Mouse (Mus musculus) thymus, adult 2 months (tissue): ENCODE data around the gene Tac2. TPM values are rescaled to one million over a fixed set of nuclear protein-coding genes. Genes with fewer than 3 reads are reported as not detected.

Source experiments
- DNase-seq: peaks from one replicate; pipeline ENCODE4 v3.0.0; 2021
- H3K27ac ChIP-seq: fragments of 200-500 bp; 2 replicates; pipeline ENCODE4 v1.5.1; 2012; ENCODE audit warnings: low read length, control low read depth; ENCODE audit not compliant: control insufficient read depth, insufficient read depth
- H3K27me3 ChIP-seq: fragments of 200-500 bp; 2 replicates; pipeline ENCODE4 v1.6.1; 2012; ENCODE audit warnings: mild to moderate bottlenecking, low read length, moderate library complexity, mixed read lengths; ENCODE audit not compliant: control insufficient read depth, insufficient read depth
- H3K36me3 ChIP-seq: fragments of 200-500 bp; 2 replicates; pipeline ENCODE4 v1.6.1; 2012; ENCODE audit warnings: mild to moderate bottlenecking, low read length, moderate library complexity; ENCODE audit not compliant: control insufficient read depth, insufficient read depth
- H3K4me1 ChIP-seq: fragments of 200-500 bp; replicated peaks from 2 replicates; pipeline ENCODE4 v1.6.1; 2012; ENCODE audit warnings: low read length; ENCODE audit not compliant: control insufficient read depth, insufficient read depth
- H3K4me3 ChIP-seq: fragments of 200-500 bp; 2 replicates; pipeline ENCODE4 v1.5.1; 2012; ENCODE audit warnings: mild to moderate bottlenecking, low read length, control low read depth, moderate library complexity; ENCODE audit not compliant: control insufficient read depth, insufficient read depth
- CTCF ChIP-seq: fragments of 200-500 bp; IDR thresholded peaks from 2 replicates; pipeline ENCODE4 v1.5.1; 2012; ENCODE audit warnings: mild to moderate bottlenecking, control low read depth, low read length, moderate library complexity, borderline replicate concordance; ENCODE audit not compliant: control insufficient read depth, poor library complexity, insufficient read depth; ENCODE audit errors: extremely low read depth
- POLR2A ChIP-seq: fragments of 200-500 bp; IDR thresholded peaks from 2 replicates; pipeline ENCODE4 v1.6.1; 2012; ENCODE audit warnings: mild to moderate bottlenecking, low read length, control low read depth, moderate library complexity; ENCODE audit not compliant: control insufficient read depth, poor library complexity, insufficient read depth; ENCODE audit errors: extremely low read depth
- WGBS: fragments of 180-500 bp; shearing (Covaris S2); methylation state at CpG from one replicate; pipeline ENCODE4 v1.1.7; 2018; 5-methylcytosine and 5-hydroxymethylcytosine counted together
- polyA plus RNA-seq: library from polyadenylated mRNA; depleted of rRNA; stranded (reverse); fragments of >200 nt; gene quantifications from 2 replicates; pipeline ENCODE4 v1.2.3, GENCODE M21; 2012

Gene Tac2
- polyA plus RNA-seq, 1 experiment: 4.5 TPM

GRCm38 (mm10) chr10:127703299-127703698, 21.0 kb upstream of the Tac2 start:
- Histone ChIP-seq H3K36me3 (0 out of 2 replicates have a peak, but pooled peaks cover 4% of the 10 kb centered on the region), H3K4me3 (no peak overlapping the region), H3K27me3 (no peaks in the 10 kb centered on the region), H3K27ac (no peak overlapping the region), H3K4me1 (no peaks in the 10 kb centered on the region)
- 70% methylated on average over 4 of the region's 4 CpGs for WGBS
- no peak for TF ChIP-seq POLR2A
- TF ChIP-seq CTCF: no peak
- no peak for DNase-seq

GRCm38 (mm10) chr10:127704293-127704692, 20.0 kb upstream of the Tac2 start:
- no peaks in the 10 kb centered on the region for H3K4me1 ChIP-seq
- TF ChIP-seq POLR2A (no peak), CTCF (no peak)
- H3K4me3 ChIP-seq: no peak overlapping the region
- H3K27ac ChIP-seq: no peak overlapping the region
- H3K36me3 ChIP-seq: 0 out of 2 replicates have a peak, but pooled peaks cover under 1% of the 10 kb centered on the region
- 71% methylated on average over 2 of the region's 2 CpGs for WGBS
- no peak for DNase-seq
- no peaks in the 10 kb centered on the region for H3K27me3 ChIP-seq

- TF ChIP-seq POLR2A (no peak), CTCF (no peak)
- H3K27me3 ChIP-seq: no peaks in the 10 kb centered on the region
- no peaks in the 10 kb centered on the region for H3K4me1 ChIP-seq
- no peak for DNase-seq
- no peaks in the 10 kb centered on the region for H3K36me3 ChIP-seq
- WGBS: 71% methylated on average over 2 of the region's 2 CpGs
- H3K27ac ChIP-seq: no peak within 1 kb of the TSS
- H3K4me3 ChIP-seq: no peak within 1 kb of the TSS
Observed at GRCm38 (mm10) chr10:127704766-127705220, 19.5 kb upstream of the Tac2 start, which contains the start of gene Myo1a. TSS of gene Myo1a (plus strand) at chr10:127705170.

- no peak for TF ChIP-seq CTCF
- no peak for TF ChIP-seq POLR2A
- 71% methylated on average over 4 of the region's 4 CpGs for WGBS
- no peak overlapping the region for H3K27ac ChIP-seq
Observed at GRCm38 (mm10) chr10:127705783-127706182, 18.5 kb upstream of the Tac2 start.

GRCm38 (mm10) chr10:127707721-127708120, 16.6 kb upstream of the Tac2 start:
- no peak for DNase-seq
- Histone ChIP-seq H3K36me3 (no peaks in the 10 kb centered on the region), H3K4me3 (no peak overlapping the region), H3K4me1 (no peaks in the 10 kb centered on the region), H3K27ac (no peak overlapping the region), H3K27me3 (no peaks in the 10 kb centered on the region)
- WGBS: 90% methylated on average over 7 of the region's 7 CpGs
- TF ChIP-seq CTCF (no peak), POLR2A (no peak)

More at GRCm38 (mm10) chr10:127705783-127706182, 18.5 kb upstream of the Tac2 start:
- H3K27me3 ChIP-seq: no peaks in the 10 kb centered on the region
- no peak overlapping the region for H3K4me3 ChIP-seq
- H3K36me3 ChIP-seq: no peaks in the 10 kb centered on the region
- no peak for DNase-seq
- H3K4me1 ChIP-seq: no peaks in the 10 kb centered on the region

GRCm38 (mm10) chr10:127708850-127709370, 15.4 kb upstream of the Tac2 start:
- TF ChIP-seq POLR2A (no peak), CTCF (no peak)
- 85% methylated on average over 3 of the region's 3 CpGs for WGBS
- H3K27me3 ChIP-seq: no peaks in the 10 kb centered on the region
- DNase-seq: no peak
- no peaks in the 10 kb centered on the region for H3K4me1 ChIP-seq
- no peaks in the 10 kb centered on the region for H3K36me3 ChIP-seq
- H3K4me3 ChIP-seq: no peak overlapping the region
- H3K27ac ChIP-seq: no peak overlapping the region

- H3K36me3 ChIP-seq: no peaks in the 10 kb centered on the region
- H3K27ac ChIP-seq: no peak overlapping the region
- H3K4me1 ChIP-seq: no peaks in the 10 kb centered on the region
- DNase-seq: no peak
- WGBS: 89% methylated on average over 13 of the region's 13 CpGs
- no peak overlapping the region for H3K4me3 ChIP-seq
- H3K27me3 ChIP-seq: no peaks in the 10 kb centered on the region
- no peak for TF ChIP-seq CTCF
Observed at GRCm38 (mm10) chr10:127710331-127710730, 13.9 kb upstream of the Tac2 start.
